Mouse (Mus musculus): Measurements from ENCODE around the gene Dmrtb1. TPM values are rescaled to one million over a fixed set of nuclear protein-coding genes. Genes with fewer than 3 reads are reported as not detected.

Gene Dmrtb1
- polyA plus RNA-seq, 1 experiment from 2014 or later = 29.8 TPM

- H3K4me3 ChIP-seq = no peak overlapping the region
- H3K4me2 ChIP-seq (replicated peaks) = no peak overlapping the region
- H3K9me3 ChIP-seq (replicated peaks) = no peaks in the 10 kb centered on the region
- ATAC-seq (ENCODE audit: low FRiP score) = no peak
- H3K9ac ChIP-seq = no peak overlapping the region
- H3K4me1 ChIP-seq = peaks cover 32% of the 10 kb centered on the region
- no peaks in the 10 kb centered on the region; the same call in 1 of the 2 replicates for H3K36me3 ChIP-seq
- WGBS = 69% methylated on average over 10 of the region's 10 CpGs
- H3K27me3 ChIP-seq = peaks cover 34% of the 10 kb centered on the region
- H3K27ac ChIP-seq = no peak overlapping the region
Observed at GRCm38 (mm10) chr4:107675645-107676044, 8.4 kb downstream of the Dmrtb1 start.

GRCm38 (mm10) chr4:107674322-107674644, 9.7 kb downstream of the Dmrtb1 start:
- Histone ChIP-seq H3K27ac (0 out of 2 replicates have a peak overlapping the region, but pooled peaks have one; percentile 2), H3K9me3 (replicated peaks) (no peaks in the 10 kb centered on the region), H3K4me3 (no peak overlapping the region), H3K4me2 (replicated peaks) (peak overlapping the region; percentile 40), H3K27me3 (peaks cover 32% of the 10 kb centered on the region), H3K4me1 (peaks cover 19% of the 10 kb centered on the region), H3K9ac (no peak overlapping the region), H3K36me3 (no peaks in the 10 kb centered on the region; the same call in 1 of the 2 replicates)
- ATAC-seq (ENCODE audit: low FRiP score) = peak; percentile 27
- WGBS = 22% methylated on average over 5 of the region's 5 CpGs

- H3K27me3 ChIP-seq = peaks cover 28% of the 10 kb centered on the region
- H3K36me3 ChIP-seq = no peaks in the 10 kb centered on the region; the same call in 1 of the 2 replicates
- H3K27ac ChIP-seq = peak overlapping the region; percentile 89
- H3K4me1 ChIP-seq = peaks cover 14% of the 10 kb centered on the region
- 14% methylated on average over 23 of the region's 23 CpGs for WGBS
- H3K9me3 ChIP-seq (replicated peaks) = no peaks in the 10 kb centered on the region
- peak overlapping the region; percentile 40 for H3K4me2 ChIP-seq (replicated peaks)
- H3K4me3 ChIP-seq = 0 out of 2 replicates have a peak overlapping the region, but pooled peaks have one; percentile 4
- peak; percentile 92 for ATAC-seq (ENCODE audit: low FRiP score)
- 0 out of 2 replicates have a peak overlapping the region, but pooled peaks have one; percentile 39 for H3K9ac ChIP-seq
Observed at GRCm38 (mm10) chr4:107673638-107674321, 10.2 kb downstream of the Dmrtb1 start.

- 79% methylated on average over 5 of the region's 5 CpGs for WGBS
- H3K4me3 ChIP-seq = no peak overlapping the region
Observed at GRCm38 (mm10) chr4:107670731-107671130, 13.3 kb downstream of the Dmrtb1 start.

GRCm38 (mm10) chr4:107668514-107668913, 15.5 kb downstream of the Dmrtb1 start:
- no peak for ATAC-seq (ENCODE audit: low FRiP score)
- no peaks in the 10 kb centered on the region for H3K36me3 ChIP-seq
- H3K4me2 ChIP-seq (replicated peaks) = no peak overlapping the region
- H3K9me3 ChIP-seq (replicated peaks) = no peaks in the 10 kb centered on the region
- no peak overlapping the region for H3K4me3 ChIP-seq
- H3K27me3 ChIP-seq = peaks cover 22% of the 10 kb centered on the region
- no peak overlapping the region for H3K27ac ChIP-seq
- peaks cover 6% of the 10 kb centered on the region for H3K4me1 ChIP-seq
- 81% methylated on average over 2 of the region's 2 CpGs for WGBS
- H3K9ac ChIP-seq = no peak overlapping the region

More at GRCm38 (mm10) chr4:107670731-107671130, 13.3 kb downstream of the Dmrtb1 start:
- Histone ChIP-seq H3K27me3 (peaks cover 22% of the 10 kb centered on the region), H3K9ac (no peak overlapping the region), H3K4me2 (replicated peaks) (no peak overlapping the region), H3K27ac (no peak overlapping the region), H3K9me3 (replicated peaks) (no peaks in the 10 kb centered on the region), H3K4me1 (peaks cover 13% of the 10 kb centered on the region), H3K36me3 (no peaks in the 10 kb centered on the region)
- ATAC-seq (ENCODE audit: low FRiP score) = no peak

GRCm38 (mm10) chr4:107660649-107661048, 23.4 kb downstream of the Dmrtb1 start:
- H3K4me1 ChIP-seq = no peaks in the 10 kb centered on the region; the same call in 1 of the 2 replicates
- no peaks in the 10 kb centered on the region for H3K27me3 ChIP-seq
- no peak overlapping the region for H3K4me3 ChIP-seq
- ATAC-seq (ENCODE audit: low FRiP score) = no peak
- WGBS = 88% methylated on average over 11 of the region's 11 CpGs
- no peak overlapping the region for H3K9ac ChIP-seq
- no peak overlapping the region for H3K4me2 ChIP-seq (replicated peaks)
- no peaks in the 10 kb centered on the region for H3K9me3 ChIP-seq (replicated peaks)
- H3K27ac ChIP-seq = no peak overlapping the region
- no peaks in the 10 kb centered on the region for H3K36me3 ChIP-seq

- H3K9me3 ChIP-seq (replicated peaks) = no peaks in the 10 kb centered on the region
- H3K9ac ChIP-seq = no peak overlapping the region
- peaks cover 23% of the 10 kb centered on the region for H3K4me1 ChIP-seq
- peaks cover 6% of the 10 kb centered on the region for H3K27me3 ChIP-seq
- no peaks in the 10 kb centered on the region for H3K36me3 ChIP-seq
- ATAC-seq (ENCODE audit: low FRiP score) = peak; percentile 15; the same call in 1 of the 2 replicates
- 68% methylated on average over 5 of the region's 5 CpGs for WGBS
- H3K4me3 ChIP-seq = no peak overlapping the region
- no peak overlapping the region for H3K27ac ChIP-seq
- H3K4me2 ChIP-seq (replicated peaks) = no peak overlapping the region
Observed at GRCm38 (mm10) chr4:107653280-107653643, 30.8 kb downstream of the Dmrtb1 start.

- Histone ChIP-seq H3K36me3 (no peaks in the 10 kb centered on the region), H3K9me3 (replicated peaks) (no peaks in the 10 kb centered on the region), H3K4me3 (no peak overlapping the region), H3K9ac (no peak overlapping the region), H3K4me1 (peaks cover 23% of the 10 kb centered on the region), H3K27me3 (peaks cover 6% of the 10 kb centered on the region), H3K4me2 (replicated peaks) (no peak overlapping the region; the same call in 1 of the 2 replicates), H3K27ac (no peak overlapping the region)
- peak; percentile 83 for ATAC-seq (ENCODE audit: low FRiP score)
- WGBS = 16% methylated on average over 7 of the region's 7 CpGs
Observed at GRCm38 (mm10) chr4:107652598-107653279, 31.3 kb downstream of the Dmrtb1 start.

- Histone ChIP-seq H3K9ac (no peak overlapping the region), H3K4me3 (no peak overlapping the region), H3K27ac (no peak overlapping the region), H3K36me3 (no peaks in the 10 kb centered on the region), H3K4me1 (peaks cover 23% of the 10 kb centered on the region), H3K9me3 (replicated peaks) (no peaks in the 10 kb centered on the region), H3K4me2 (replicated peaks) (0 out of 2 replicates have a peak overlapping the region, but pooled peaks have one; percentile 8), H3K27me3 (peaks cover 6% of the 10 kb centered on the region)
- WGBS = 13% methylated on average over 12 of the region's 12 CpGs
- ATAC-seq (ENCODE audit: low FRiP score) = peak; percentile 41
Observed at GRCm38 (mm10) chr4:107651021-107651496, 33.0 kb downstream of the Dmrtb1 start.

GRCm38 (mm10) chr4:107648959-107649485, 35.0 kb downstream of the Dmrtb1 start:
- no peaks in the 10 kb centered on the region for H3K9me3 ChIP-seq (replicated peaks)
- no peak overlapping the region for H3K27ac ChIP-seq
- peaks cover 9% of the 10 kb centered on the region for H3K27me3 ChIP-seq
- H3K4me2 ChIP-seq (replicated peaks) = no peak overlapping the region
- no peak for ATAC-seq (ENCODE audit: low FRiP score)
- H3K9ac ChIP-seq = no peak overlapping the region
- no peaks in the 10 kb centered on the region for H3K36me3 ChIP-seq
- WGBS = 82% methylated on average over 5 of the region's 5 CpGs
- peaks cover 23% of the 10 kb centered on the region for H3K4me1 ChIP-seq
- H3K4me3 ChIP-seq = no peak overlapping the region

- peaks cover 3% of the 10 kb centered on the region; the same call in 1 of the 2 replicates for H3K27me3 ChIP-seq
- H3K9ac ChIP-seq = no peak overlapping the region
- WGBS = 74% methylated on average over 4 of the region's 4 CpGs
- no peak for ATAC-seq (ENCODE audit: low FRiP score)
- H3K27ac ChIP-seq = no peak overlapping the region
- no peak overlapping the region for H3K4me2 ChIP-seq (replicated peaks)
- peaks cover 10% of the 10 kb centered on the region; the same call in 1 of the 2 replicates for H3K4me1 ChIP-seq
- H3K9me3 ChIP-seq (replicated peaks) = no peaks in the 10 kb centered on the region
- H3K36me3 ChIP-seq = no peaks in the 10 kb centered on the region
- no peak overlapping the region for H3K4me3 ChIP-seq
Observed at GRCm38 (mm10) chr4:107641624-107642023, 42.4 kb downstream of the Dmrtb1 start.

GRCm38 (mm10) chr4:107638303-107638702, 45.7 kb downstream of the Dmrtb1 start:
- ATAC-seq (ENCODE audit: low FRiP score) = no peak
- H3K27ac ChIP-seq = no peak overlapping the region

More at GRCm38 (mm10) chr4:107638303-107638702, 45.7 kb downstream of the Dmrtb1 start:
- Histone ChIP-seq H3K4me3 (no peak overlapping the region), H3K27me3 (no peaks in the 10 kb centered on the region), H3K4me1 (peaks cover 18% of the 10 kb centered on the region; the same call in 1 of the 2 replicates), H3K4me2 (replicated peaks) (no peak overlapping the region), H3K9ac (no peak overlapping the region), H3K36me3 (no peaks in the 10 kb centered on the region), H3K9me3 (replicated peaks) (no peaks in the 10 kb centered on the region)
- WGBS = 76% methylated on average over 10 of the region's 10 CpGs

Measured in hindbrain, embryonic 12.5 days (tissue).